Mouse (Mus musculus) subcutaneous adipose tissue, adult 2 months (tissue): ENCODE results near the gene Nos1ap. TPM values are rescaled to one million over a fixed set of nuclear protein-coding genes. Genes with fewer than 3 reads are reported as not detected.

Experiments used
- polyA plus RNA-seq: library from polyadenylated mRNA; depleted of rRNA; stranded (reverse); fragments of >200 nt; gene quantifications from 2 replicates; pipeline ENCODE4 v1.2.3, GENCODE M21; 2012; ENCODE audit warnings: low replicate concordance; rRNA removed

Gene Nos1ap
- 10.2 and 15.5 TPM in 2 replicates for polyA plus RNA-seq

GRCm38 (mm10) chr1:170589219-170590040 lies at the start of gene Nos1ap:
TSS of gene Nos1ap (minus strand) at chr1:170589861.

GRCm38 (mm10) chr1:170308503-170308902 lies 281.2 kb downstream of the Nos1ap start, which contains the start of gene Spata46:
TSS of gene Spata46 (plus strand) at chr1:170308803.

GRCm38 (mm10) chr1:170306232-170306631 lies 283.4 kb downstream of the Nos1ap start, which contains the start of gene Gm7694:
TSS of gene Gm7694 (minus strand) at chr1:170306332.

GRCm38 (mm10) chr1:170277016-170277415 lies 312.6 kb downstream of the Nos1ap start, which contains the start of gene Sh2d1b1:
TSS of gene Sh2d1b1 (plus strand) at chr1:170277320.

Other genes with a start within 250 kb of the Nos1ap start
- gene Olfml2b, start 54.7 kb upstream of the Nos1ap start, polyA plus RNA-seq, result 26.7 and 34.6 TPM in 2 replicates